Mouse (Mus musculus) WW6 (cell line): ENCODE data around the gene Clec3a.
A peak's percentile ranks its signal among the peaks of the same experiment; 100 is the strongest.

ENCODE experiments used
- DNase-seq: peaks from one replicate; pipeline ENCODE4 v3.0.0-alpha.2; 2013; ENCODE audit warnings: low read depth, low spot score

Clec3a gene

GRCm38 (mm10) chr8:114417786-114418185, at the start of gene Clec3a:
TSS of gene Clec3a (plus strand) at chr8:114418086.
- no peak for DNase-seq

GRCm38 (mm10) chr8:114369038-114369976, 48.6 kb upstream of the Clec3a start:
- peak; percentile 58 for DNase-seq

- no peak for DNase-seq
Measured at GRCm38 (mm10) chr8:114374390-114374789, 43.5 kb upstream of the Clec3a start.

- DNase-seq, result no peak
Measured at GRCm38 (mm10) chr8:114384189-114384588, 33.7 kb upstream of the Clec3a start.

GRCm38 (mm10) chr8:114387494-114387893, 30.4 kb upstream of the Clec3a start:
- DNase-seq, result no peak

- DNase-seq, result no peak
Measured at GRCm38 (mm10) chr8:114390465-114391254, 27.2 kb upstream of the Clec3a start.

GRCm38 (mm10) chr8:114398326-114398725, 19.6 kb upstream of the Clec3a start:
- no peak for DNase-seq

- DNase-seq, result no peak
Measured at GRCm38 (mm10) chr8:114399273-114399672, 18.6 kb upstream of the Clec3a start.

- DNase-seq, result no peak
Measured at GRCm38 (mm10) chr8:114401679-114402078, 16.2 kb upstream of the Clec3a start.

- no peak for DNase-seq
Measured at GRCm38 (mm10) chr8:114411421-114411820, 6.5 kb upstream of the Clec3a start.

GRCm38 (mm10) chr8:114418486-114418885, 600 bp downstream of the Clec3a start:
- DNase-seq, result no peak

- DNase-seq, result no peak
Measured at GRCm38 (mm10) chr8:114418904-114419303, 1.0 kb downstream of the Clec3a start.

GRCm38 (mm10) chr8:114421544-114421943, 3.7 kb downstream of the Clec3a start:
- DNase-seq, result no peak

- no peak for DNase-seq
Measured at GRCm38 (mm10) chr8:114438236-114438635, 20.4 kb downstream of the Clec3a start.

- peak; percentile 97 for DNase-seq
Measured at GRCm38 (mm10) chr8:114439334-114440204, 21.7 kb downstream of the Clec3a start, which contains the start of gene Wwox. TSS of gene Wwox (plus strand) at chr8:114439655.

- DNase-seq, result no peak
Measured at GRCm38 (mm10) chr8:114440205-114440589, 22.3 kb downstream of the Clec3a start.

- DNase-seq, result no peak
Measured at GRCm38 (mm10) chr8:114441616-114442015, 23.7 kb downstream of the Clec3a start.

GRCm38 (mm10) chr8:114446884-114447283, 29.0 kb downstream of the Clec3a start:
- no peak for DNase-seq

- no peak for DNase-seq
Measured at GRCm38 (mm10) chr8:114452278-114452677, 34.4 kb downstream of the Clec3a start.

GRCm38 (mm10) chr8:114452781-114453221, 34.9 kb downstream of the Clec3a start:
- peak; percentile 48 for DNase-seq

GRCm38 (mm10) chr8:114455302-114455701, 37.4 kb downstream of the Clec3a start:
- no peak for DNase-seq
